Mouse (Mus musculus) embryonic facial prominence, embryonic 15.5 days (tissue): ENCODE results near the gene Cfap54. TPM values are rescaled to one million over a fixed set of nuclear protein-coding genes. Genes with fewer than 3 reads are reported as not detected.

Experiments used
- ATAC-seq: fragments of 200-750 bp; cut with Nextera tagmentation; 2 replicates; pipeline ENCODE4 v1.8.0; 2017; ENCODE audit warnings: low read depth, moderate TSS enrichment; ENCODE audit not compliant: insufficient number of reproducible peaks, low FRiP score, low TSS enrichment
- H3K27ac ChIP-seq: fragments of 300-500 bp; sonication (generic); replicated peaks from 2 replicates; pipeline ENCODE4 v1.5.1; 2015; ENCODE audit warnings: mild to moderate bottlenecking, inconsistent platforms
- H3K27me3 ChIP-seq: fragments of 300-500 bp; sonication (generic); 2 replicates; pipeline ENCODE4 v1.6.1; 2015; ENCODE audit warnings: inconsistent platforms
- H3K36me3 ChIP-seq: fragments of 300-500 bp; sonication (generic); 2 replicates; pipeline ENCODE4 v1.6.1; 2015; ENCODE audit warnings: mild to moderate bottlenecking, inconsistent platforms
- H3K4me1 ChIP-seq: fragments of 300-500 bp; sonication (generic); 2 replicates; pipeline ENCODE4 v1.6.1; 2015; ENCODE audit warnings: inconsistent platforms
- H3K4me2 ChIP-seq: fragments of 300-500 bp; sonication (generic); replicated peaks from 2 replicates; pipeline ENCODE4 v1.6.1; 2015; ENCODE audit warnings: mild to moderate bottlenecking, inconsistent platforms
- H3K4me3 ChIP-seq: fragments of 300-500 bp; sonication (generic); replicated peaks from 2 replicates; pipeline ENCODE4 v1.5.1; 2015; ENCODE audit warnings: mild to moderate bottlenecking, inconsistent platforms
- H3K9ac ChIP-seq: fragments of 300-500 bp; sonication (generic); 2 replicates; pipeline ENCODE4 v1.6.1; 2015; ENCODE audit warnings: inconsistent platforms
- H3K9me3 ChIP-seq: fragments of 300-500 bp; sonication (generic); replicated peaks from 2 replicates; pipeline ENCODE4 v1.6.1; 2016; ENCODE audit warnings: inconsistent platforms
- WGBS: fragments of 180-500 bp; shearing (Covaris S2); methylation state at CpG from one replicate; pipeline ENCODE4 v1.1.7; 2015; 5-methylcytosine and 5-hydroxymethylcytosine counted together
- polyA plus RNA-seq: library from polyadenylated mRNA; unstranded; fragments of >200 nt; fragmentation: Nextera tagmentation; extraction: Ambion mirVana; gene quantifications from 2 replicates; pipeline ENCODE4 v1.2.1, GENCODE M21; 2015

Cfap54 gene
- polyA plus RNA-seq, 1 experiment from 2014 or later: 3.3 TPM

GRCm38 (mm10) chr10:93119809-93120208 lies 38.4 kb upstream of the Cfap54 start:
- Histone ChIP-seq H3K36me3 (no peaks in the 10 kb centered on the region), H3K27me3 (no peaks in the 10 kb centered on the region), H3K4me1 (0 out of 2 replicates have a peak, but pooled peaks cover 3% of the 10 kb centered on the region), H3K27ac (no peak overlapping the region), H3K9me3 (no peaks in the 10 kb centered on the region), H3K9ac (no peak overlapping the region), H3K4me2 (no peak overlapping the region), H3K4me3 (no peak overlapping the region)
- no peak for ATAC-seq
- WGBS: 75% methylated on average over 5 of the region's 5 CpGs

DNA sequence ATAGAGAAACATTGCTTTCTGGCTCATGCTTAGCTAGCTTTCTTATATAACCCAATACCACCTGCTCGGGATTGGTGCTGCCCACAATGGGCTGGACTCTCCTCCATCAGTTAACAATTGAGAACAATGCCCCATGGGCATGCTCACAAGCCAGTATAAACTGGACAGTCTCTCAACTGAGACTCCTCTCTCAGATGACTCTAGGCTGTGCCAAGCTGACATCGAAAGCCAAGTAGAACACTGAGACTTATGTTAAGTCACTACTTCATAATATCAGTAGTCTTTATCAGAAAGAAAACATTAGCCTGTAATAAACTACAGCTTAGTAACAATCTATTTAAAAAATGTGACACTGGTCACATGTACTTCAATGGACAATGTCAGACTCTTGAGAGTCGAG lies 35.2 kb upstream of the Cfap54 start:
- no peak overlapping the region for H3K9ac ChIP-seq
- no peak overlapping the region for H3K4me2 ChIP-seq
- no peak overlapping the region for H3K4me3 ChIP-seq
- no peaks in the 10 kb centered on the region for H3K36me3 ChIP-seq
- H3K4me1 ChIP-seq: no peaks in the 10 kb centered on the region
- no peak for ATAC-seq
- H3K9me3 ChIP-seq: no peaks in the 10 kb centered on the region
- no peaks in the 10 kb centered on the region for H3K27me3 ChIP-seq
- no peak overlapping the region for H3K27ac ChIP-seq
- WGBS: 83% methylated on average over 3 of the region's 3 CpGs

DNA sequence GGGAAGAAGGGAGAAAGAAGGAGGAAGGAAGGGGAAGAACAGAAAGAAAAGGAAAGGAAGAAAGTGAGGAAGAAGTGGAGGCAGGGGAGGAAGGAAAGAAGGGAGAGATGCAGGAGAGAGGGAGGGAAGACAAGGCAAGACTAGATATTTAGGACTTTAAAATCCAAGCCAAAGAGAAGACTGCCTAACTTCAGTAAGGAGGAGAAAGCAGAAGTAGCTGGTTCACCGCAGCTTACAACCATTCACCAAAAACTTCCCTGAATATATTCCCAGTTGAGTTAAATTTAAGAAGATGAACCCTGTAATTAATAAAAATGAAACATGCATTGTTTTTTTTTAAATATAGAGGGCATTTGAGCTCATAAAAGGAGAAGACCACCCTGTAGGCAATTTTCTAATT lies 34.3 kb upstream of the Cfap54 start:
- ATAC-seq: no peak
- WGBS: 85% methylated on average over 1 of the region's 1 CpGs
- Histone ChIP-seq H3K9ac (no peak overlapping the region), H3K36me3 (no peaks in the 10 kb centered on the region), H3K27ac (no peak overlapping the region), H3K4me3 (no peak overlapping the region), H3K27me3 (no peaks in the 10 kb centered on the region), H3K4me2 (no peak overlapping the region), H3K9me3 (no peaks in the 10 kb centered on the region), H3K4me1 (no peaks in the 10 kb centered on the region)

DNA sequence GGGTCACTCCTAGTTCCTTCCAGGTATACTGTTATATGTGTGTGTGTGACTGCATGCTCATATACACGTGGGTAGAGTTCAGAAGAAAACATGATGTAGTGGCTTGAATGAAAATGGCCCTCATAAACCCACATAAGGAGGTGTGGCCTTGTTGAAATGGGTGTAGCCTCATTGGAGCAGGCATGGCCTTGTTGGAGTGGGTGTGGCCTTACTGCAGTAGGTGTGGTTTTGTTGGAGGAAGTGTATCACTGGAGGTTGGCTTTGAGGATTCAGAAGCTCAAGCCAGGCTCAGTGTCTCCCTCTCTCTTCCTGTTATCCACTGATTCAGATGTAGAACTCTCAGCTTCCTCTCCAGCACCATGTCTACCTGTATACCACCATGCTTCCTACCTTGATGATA lies 33.4 kb upstream of the Cfap54 start:
- no peak overlapping the region for H3K4me3 ChIP-seq
- WGBS: 78% methylated on average over 1 of the region's 1 CpGs
- H3K4me2 ChIP-seq: no peak overlapping the region
- no peaks in the 10 kb centered on the region for H3K4me1 ChIP-seq
- H3K9me3 ChIP-seq: no peaks in the 10 kb centered on the region
- no peak overlapping the region for H3K27ac ChIP-seq
- H3K9ac ChIP-seq: no peak overlapping the region
- no peaks in the 10 kb centered on the region for H3K27me3 ChIP-seq
- no peaks in the 10 kb centered on the region for H3K36me3 ChIP-seq
- ATAC-seq: no peak

DNA sequence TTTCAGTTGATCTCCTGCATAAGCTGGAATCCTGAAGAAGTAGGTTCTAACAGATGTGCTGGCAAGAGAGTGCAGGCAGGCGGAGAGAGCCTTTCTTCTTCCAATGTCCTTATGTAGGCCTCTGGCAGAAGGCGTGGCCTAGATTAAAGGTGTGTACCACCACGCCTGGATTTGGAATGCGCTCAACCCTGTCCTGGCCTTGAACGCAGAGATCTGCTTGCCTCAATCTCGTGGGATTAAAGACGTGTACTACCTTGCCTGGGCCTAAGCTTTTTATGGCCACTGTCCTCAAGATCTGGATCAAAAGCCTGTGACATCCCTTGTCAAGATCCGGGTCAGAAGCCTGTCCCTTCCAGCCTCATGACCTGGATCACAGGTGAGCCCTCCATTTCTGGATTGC lies 32.5 kb upstream of the Cfap54 start:
- H3K4me2 ChIP-seq: no peak overlapping the region
- ATAC-seq: no peak
- 76% methylated on average over 8 of the region's 8 CpGs for WGBS
- H3K9ac ChIP-seq: no peak overlapping the region
- no peaks in the 10 kb centered on the region for H3K36me3 ChIP-seq
- H3K9me3 ChIP-seq: no peaks in the 10 kb centered on the region
- H3K4me1 ChIP-seq: no peaks in the 10 kb centered on the region
- H3K27me3 ChIP-seq: no peaks in the 10 kb centered on the region
- no peak overlapping the region for H3K27ac ChIP-seq
- no peak overlapping the region for H3K4me3 ChIP-seq

- Histone ChIP-seq H3K4me1 (no peaks in the 10 kb centered on the region), H3K9ac (no peak overlapping the region), H3K4me2 (no peak overlapping the region), H3K36me3 (no peaks in the 10 kb centered on the region), H3K27ac (no peak overlapping the region), H3K27me3 (no peaks in the 10 kb centered on the region), H3K4me3 (no peak overlapping the region), H3K9me3 (no peaks in the 10 kb centered on the region)
- no peak for ATAC-seq
- whole genome bisulfite sequencing: 92% methylated on average over 6 of the region's 6 CpGs
Measured at GRCm38 (mm10) chr10:93112021-93112420, 30.6 kb upstream of the Cfap54 start.

DNA sequence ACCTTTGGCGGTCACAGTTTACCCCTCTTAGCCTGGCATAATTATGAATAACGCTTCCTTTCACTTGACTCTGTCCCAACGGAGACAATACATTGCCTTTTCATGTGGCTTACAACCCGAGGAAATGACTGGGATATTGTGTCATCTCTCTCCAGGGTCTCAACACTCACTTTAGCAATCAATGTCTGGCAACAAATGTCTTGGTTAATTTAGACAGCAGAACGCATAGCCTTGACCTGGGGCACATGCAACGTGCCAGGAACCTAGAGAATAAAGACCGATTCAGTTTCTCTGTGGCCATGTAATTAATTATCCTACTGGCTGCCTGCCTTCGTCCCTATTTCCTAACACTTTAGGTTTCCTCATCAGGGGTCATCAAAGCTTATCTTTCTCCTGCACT lies 30.0 kb upstream of the Cfap54 start:
- no peak for ATAC-seq
- no peaks in the 10 kb centered on the region for H3K27me3 ChIP-seq

GRCm38 (mm10) chr10:93105358-93105757 lies 23.9 kb upstream of the Cfap54 start:
- Histone ChIP-seq H3K27me3 (no peaks in the 10 kb centered on the region), H3K36me3 (no peaks in the 10 kb centered on the region)
- WGBS: 78% methylated on average over 7 of the region's 7 CpGs

More for the DNA sequence above, 30.0 kb upstream of the Cfap54 start:
- no peak overlapping the region for H3K27ac ChIP-seq
- H3K4me3 ChIP-seq: no peak overlapping the region
- H3K4me2 ChIP-seq: no peak overlapping the region
- no peaks in the 10 kb centered on the region for H3K9me3 ChIP-seq
- 47% methylated on average over 8 of the region's 8 CpGs for WGBS
- H3K4me1 ChIP-seq: no peaks in the 10 kb centered on the region
- H3K9ac ChIP-seq: no peak overlapping the region
- no peaks in the 10 kb centered on the region for H3K36me3 ChIP-seq

GRCm38 (mm10) chr10:93104357-93104756 lies 22.9 kb upstream of the Cfap54 start:
- Histone ChIP-seq H3K27ac (no peak overlapping the region), H3K36me3 (no peaks in the 10 kb centered on the region), H3K4me2 (no peak overlapping the region), H3K9me3 (no peaks in the 10 kb centered on the region), H3K9ac (no peak overlapping the region), H3K4me3 (no peak overlapping the region), H3K27me3 (no peaks in the 10 kb centered on the region), H3K4me1 (peaks cover 3% of the 10 kb centered on the region; the same call in 1 of the 2 replicates)
- no peak for ATAC-seq
- 34% methylated on average over 6 of the region's 6 CpGs for WGBS

More at GRCm38 (mm10) chr10:93105358-93105757, 23.9 kb upstream of the Cfap54 start:
- ATAC-seq: no peak
- no peaks in the 10 kb centered on the region for H3K9me3 ChIP-seq
- H3K4me2 ChIP-seq: no peak overlapping the region
- no peak overlapping the region for H3K27ac ChIP-seq
- peaks cover 3% of the 10 kb centered on the region; the same call in 1 of the 2 replicates for H3K4me1 ChIP-seq
- H3K4me3 ChIP-seq: no peak overlapping the region
- H3K9ac ChIP-seq: no peak overlapping the region

- Histone ChIP-seq H3K36me3 (no peaks in the 10 kb centered on the region), H3K9ac (no peak overlapping the region), H3K4me3 (no peak overlapping the region), H3K4me1 (peaks cover 3% of the 10 kb centered on the region; the same call in 1 of the 2 replicates), H3K4me2 (no peak overlapping the region), H3K27ac (no peak overlapping the region), H3K9me3 (no peaks in the 10 kb centered on the region), H3K27me3 (no peaks in the 10 kb centered on the region)
- 53% methylated on average over 11 of the region's 11 CpGs for WGBS
- no peak for ATAC-seq
Measured at GRCm38 (mm10) chr10:93103676-93104075, 22.3 kb upstream of the Cfap54 start.

GRCm38 (mm10) chr10:93102321-93102720 lies 20.9 kb upstream of the Cfap54 start:
- Histone ChIP-seq H3K36me3 (no peaks in the 10 kb centered on the region), H3K9me3 (no peaks in the 10 kb centered on the region), H3K27ac (no peak overlapping the region), H3K4me3 (no peak overlapping the region), H3K27me3 (no peaks in the 10 kb centered on the region), H3K9ac (no peak overlapping the region), H3K4me1 (peaks cover 3% of the 10 kb centered on the region; the same call in 1 of the 2 replicates), H3K4me2 (no peak overlapping the region)
- no peak for ATAC-seq
- WGBS: 50% methylated on average over 5 of the region's 5 CpGs

GRCm38 (mm10) chr10:93098211-93098805 lies 16.9 kb upstream of the Cfap54 start:
- no peak for ATAC-seq
- Histone ChIP-seq H3K9ac (no peak overlapping the region), H3K4me1 (no peaks in the 10 kb centered on the region), H3K27ac (no peak overlapping the region), H3K4me3 (no peak overlapping the region), H3K27me3 (no peaks in the 10 kb centered on the region), H3K4me2 (no peak overlapping the region), H3K9me3 (no peaks in the 10 kb centered on the region), H3K36me3 (no peaks in the 10 kb centered on the region)
- whole genome bisulfite sequencing: 61% methylated on average over 7 of the region's 7 CpGs
